Mouse (Mus musculus) gastrocnemius, adult 18-20 months (tissue): Measurements from ENCODE around the gene Adgrl3. TPM values are rescaled to one million over a fixed set of nuclear protein-coding genes. Genes with fewer than 3 reads are reported as not detected.

Experiments
- DNase-seq: peaks from one replicate; pipeline ENCODE4 v3.0.0; 2021; ENCODE audit warnings: low spot score
- total RNA-seq, 2 experiments: library from RNA; stranded (reverse); gene quantifications; 2 replicates each; pipeline ENCODE4 v1.2.3; 2021

Gene Adgrl3
- total RNA-seq, 2 experiments from 2014 or later: 0.57 to 0.59 TPM

- DNase-seq: no peak
These were observed 539.0 kb downstream of the Adgrl3 start for GRCm38 (mm10) chr5:81558965-81559364.

DNA sequence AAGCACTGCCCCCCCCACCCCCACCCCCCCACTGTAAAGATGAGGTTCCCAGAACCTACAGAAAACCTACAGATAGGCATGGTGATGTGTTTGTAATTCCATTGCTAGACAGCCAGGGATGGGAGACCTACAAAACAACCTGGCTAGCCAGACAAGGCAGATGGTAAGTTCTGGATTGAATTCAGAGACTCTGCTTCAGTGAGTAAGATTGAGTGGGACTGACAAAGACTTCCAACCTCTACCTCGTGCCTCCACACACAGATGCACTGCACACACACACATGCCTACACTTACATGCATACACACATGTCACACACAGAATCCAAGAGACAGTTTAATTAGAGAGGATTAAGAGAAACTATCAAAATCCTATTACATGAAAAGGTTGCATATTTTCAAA is 544.4 kb downstream of the Adgrl3 start:
- DNase-seq: no peak

- no peak for DNase-seq
These were observed 546.6 kb downstream of the Adgrl3 start for GRCm38 (mm10) chr5:81566577-81566976.

DNA sequence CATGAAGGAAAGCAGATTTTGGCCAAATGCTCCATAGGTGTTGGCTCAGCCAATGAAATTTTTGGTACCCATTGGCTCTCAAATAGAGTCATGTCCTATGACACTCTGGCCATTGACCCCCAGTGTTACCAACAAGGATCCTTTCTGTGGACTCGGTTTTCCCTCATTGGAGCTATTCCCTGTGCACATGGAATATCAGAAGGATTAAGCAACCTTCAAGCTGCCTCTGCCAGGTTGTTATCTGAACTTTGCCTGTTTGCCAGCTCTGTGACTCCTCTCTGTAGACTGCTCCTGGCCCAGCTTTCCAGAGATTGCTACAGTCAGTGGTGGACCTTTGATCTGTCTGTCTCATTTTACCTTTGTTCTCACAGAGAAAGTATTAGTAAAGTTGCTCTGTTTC is 548.8 kb downstream of the Adgrl3 start:
- no peak for DNase-seq

- DNase-seq: no peak
These were observed 562.9 kb downstream of the Adgrl3 start for GRCm38 (mm10) chr5:81582886-81583285.

- no peak for DNase-seq
These were observed 563.5 kb downstream of the Adgrl3 start for GRCm38 (mm10) chr5:81583425-81583824.

DNA sequence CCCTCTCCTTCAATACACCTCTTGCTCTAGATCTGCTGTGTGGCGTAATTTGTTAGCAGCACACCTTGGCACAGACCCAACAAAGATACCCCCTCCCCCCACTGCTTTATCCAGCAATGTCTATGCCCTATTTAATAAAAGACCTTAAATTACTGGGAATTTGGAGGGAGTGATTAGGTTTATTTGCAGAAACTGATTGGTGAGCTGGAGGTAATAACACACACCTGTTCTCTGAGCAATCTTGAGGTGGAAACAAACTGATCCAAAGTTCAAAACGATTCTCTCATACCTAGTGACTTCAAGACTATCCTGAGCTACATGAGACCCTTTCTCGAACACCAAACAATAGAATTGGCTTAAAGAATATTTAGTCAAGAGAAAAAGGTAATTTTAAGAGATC is 565.0 kb downstream of the Adgrl3 start:
- no peak for DNase-seq

DNA sequence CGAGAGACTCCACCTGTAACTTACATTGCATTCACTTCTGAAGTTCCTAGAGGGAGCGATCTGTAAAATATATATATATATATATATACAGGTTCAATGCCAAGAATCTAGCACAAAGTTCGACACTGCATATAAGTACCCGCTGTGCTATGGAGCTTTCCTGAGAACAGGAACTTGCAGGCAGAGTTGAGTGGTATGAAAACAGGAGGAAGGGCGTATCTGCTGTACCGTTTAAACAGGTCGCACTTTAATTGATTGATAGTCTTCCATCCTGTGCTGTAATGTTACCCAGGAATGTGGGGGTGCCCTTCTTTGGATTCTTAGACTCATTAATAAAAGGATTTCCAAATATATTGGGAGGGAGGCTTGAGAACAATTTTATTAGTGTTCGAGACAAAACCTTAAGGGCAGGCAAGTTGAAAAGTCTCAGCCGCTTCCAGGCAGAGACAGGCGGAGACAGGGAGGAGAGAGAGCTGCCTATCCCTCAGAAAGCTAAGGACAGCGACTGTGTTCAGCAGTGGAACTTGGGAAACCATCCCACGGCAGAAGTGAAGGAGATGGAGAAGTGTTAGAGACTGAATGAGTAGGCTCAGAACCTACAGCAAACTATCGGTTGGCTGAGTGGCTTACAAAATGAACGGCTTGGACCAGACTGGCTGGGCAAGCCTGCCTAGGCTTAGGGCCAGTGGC is 570.2 kb downstream of the Adgrl3 start:
- no peak for DNase-seq

DNA sequence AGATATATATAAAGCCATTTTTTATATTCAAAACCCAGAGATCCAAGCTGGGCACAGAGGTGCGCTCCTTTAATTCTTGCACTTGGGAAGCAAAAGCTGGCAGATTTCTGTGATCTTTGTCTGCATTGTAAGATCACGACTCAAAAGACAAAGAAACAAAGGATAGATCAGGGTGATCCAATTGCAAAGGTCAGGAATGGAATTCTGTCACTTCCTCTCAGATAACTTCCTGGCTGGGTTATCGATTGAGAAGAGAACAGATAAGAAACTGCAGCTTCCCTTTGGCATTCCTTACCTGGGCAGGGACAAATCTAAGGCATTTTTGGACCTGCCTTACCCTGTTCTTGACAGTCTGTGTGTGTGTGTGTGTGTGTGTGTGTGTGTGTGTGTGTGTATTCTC is 571.5 kb downstream of the Adgrl3 start:
- no peak for DNase-seq

GRCm38 (mm10) chr5:81593396-81593995 is 573.6 kb downstream of the Adgrl3 start:
- DNase-seq: no peak

DNA sequence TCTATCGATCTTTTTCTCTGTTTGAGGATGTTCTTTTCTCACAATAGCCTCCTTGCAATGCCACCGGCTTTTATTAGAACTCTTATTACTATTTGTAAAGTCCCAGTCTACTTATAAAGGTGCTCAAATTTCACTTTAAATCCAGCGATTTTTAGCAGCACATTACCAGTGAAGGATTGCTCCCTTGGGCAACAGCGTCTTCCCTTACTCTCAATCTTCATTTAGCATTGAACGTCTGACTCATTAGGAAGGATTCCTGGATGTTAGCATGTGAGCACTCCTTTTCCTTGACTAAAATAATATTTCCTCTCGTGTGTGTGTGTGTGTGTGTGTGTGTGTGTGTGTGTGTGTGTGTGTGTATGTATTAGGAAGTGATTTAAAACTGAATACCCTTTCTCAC is 578.1 kb downstream of the Adgrl3 start:
- DNase-seq: no peak

DNA sequence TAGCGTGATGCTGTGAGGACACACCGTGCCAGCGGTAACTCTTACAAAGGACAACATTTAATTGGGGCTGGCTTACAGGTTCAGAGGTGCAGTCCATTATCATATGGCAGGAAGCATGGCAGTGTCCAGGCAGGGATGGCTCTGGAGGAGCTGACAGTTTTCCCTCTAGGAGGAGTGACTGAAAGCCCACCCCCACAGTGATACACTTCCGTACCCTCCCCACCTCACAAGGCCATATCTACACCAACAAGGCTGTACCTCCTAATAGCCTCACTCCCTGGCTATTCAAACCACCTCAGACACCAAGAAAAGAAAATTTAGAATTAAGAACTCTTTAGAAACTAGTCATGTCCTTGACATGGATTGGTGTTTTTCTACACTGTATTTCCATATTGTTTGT is 583.0 kb downstream of the Adgrl3 start:
- no peak for DNase-seq

DNA sequence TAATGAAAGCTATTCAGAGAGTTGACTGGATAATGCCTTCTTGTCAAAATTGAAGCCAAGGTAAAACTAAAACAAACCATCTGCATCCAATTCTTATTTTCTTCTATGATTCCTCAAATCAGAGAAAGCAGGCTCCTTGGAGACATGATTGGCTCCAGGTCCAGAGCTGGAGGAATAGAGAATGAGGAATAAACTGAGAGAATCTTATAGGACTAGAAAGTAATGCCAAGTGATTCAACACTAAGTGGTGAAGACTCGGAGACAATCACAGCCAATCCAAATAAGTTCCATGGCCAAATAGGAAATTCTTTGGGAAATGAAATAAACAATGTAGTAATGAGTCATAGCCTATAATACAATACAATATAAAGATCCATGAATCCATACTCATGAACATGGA is 585.7 kb downstream of the Adgrl3 start:
- DNase-seq: no peak

- no peak for DNase-seq
These were observed 590.3 kb downstream of the Adgrl3 start for GRCm38 (mm10) chr5:81610223-81610622.

DNA sequence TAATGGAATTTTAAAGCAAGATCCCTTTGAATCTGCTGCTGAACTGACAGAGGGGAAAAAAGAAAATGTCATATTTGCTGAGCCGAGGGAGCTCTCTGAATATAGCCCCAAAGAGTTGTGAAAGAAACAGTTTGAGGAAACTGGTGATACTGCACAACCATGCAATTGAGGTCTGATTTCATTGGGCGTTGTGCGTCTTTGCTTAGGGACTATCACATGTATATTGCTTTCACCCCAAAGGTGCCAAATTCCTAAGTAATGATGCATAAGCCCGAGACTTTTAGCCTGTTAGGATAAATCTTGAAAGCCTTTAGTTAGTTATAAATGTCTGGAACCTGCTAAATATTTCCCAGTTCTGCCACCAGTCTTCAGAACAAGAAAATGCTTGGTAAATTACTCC is 594.7 kb downstream of the Adgrl3 start:
- no peak for DNase-seq

DNA sequence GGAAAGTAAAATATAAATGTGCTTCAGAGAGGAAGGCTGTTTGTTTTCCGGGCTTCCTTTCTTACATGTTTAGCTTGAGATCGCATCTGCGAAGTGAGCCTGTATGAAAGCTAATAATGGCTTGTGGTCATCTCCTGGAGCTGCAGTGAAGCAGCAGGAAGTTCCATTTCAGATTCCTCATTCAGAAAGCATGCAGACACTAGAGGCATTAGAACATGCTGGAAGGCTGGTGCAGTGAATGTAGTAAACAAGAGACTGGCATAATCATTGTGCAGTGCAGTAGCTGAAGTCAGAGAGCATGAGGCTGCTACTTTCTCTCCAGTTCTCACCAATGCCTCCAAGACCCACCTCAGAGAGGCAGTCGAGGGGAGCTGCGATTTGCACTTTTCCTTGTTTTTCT is 601.2 kb downstream of the Adgrl3 start:
- DNase-seq: no peak

- no peak for DNase-seq
These were observed 601.8 kb downstream of the Adgrl3 start for GRCm38 (mm10) chr5:81621715-81622114.

GRCm38 (mm10) chr5:81623846-81624245 is 603.9 kb downstream of the Adgrl3 start:
- DNase-seq: no peak

DNA sequence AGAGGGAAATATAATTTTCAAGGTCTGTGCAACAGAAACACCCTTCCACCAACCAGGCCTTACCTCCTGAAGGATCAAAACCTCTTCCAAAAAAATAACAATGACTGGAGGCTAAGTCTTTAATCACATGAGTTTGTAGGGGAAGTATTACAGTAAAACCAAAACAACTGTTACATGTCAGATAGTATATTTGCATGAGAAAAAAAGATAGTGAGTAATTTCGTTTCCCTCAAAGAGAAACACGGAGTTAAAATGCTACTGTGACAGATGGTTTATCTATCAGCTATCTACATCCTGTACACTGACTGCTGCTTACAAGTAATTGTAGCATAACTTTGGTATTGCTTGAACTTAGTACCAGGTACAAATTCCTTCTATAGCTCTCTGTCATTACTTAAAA is 616.2 kb downstream of the Adgrl3 start:
- no peak for DNase-seq

DNA sequence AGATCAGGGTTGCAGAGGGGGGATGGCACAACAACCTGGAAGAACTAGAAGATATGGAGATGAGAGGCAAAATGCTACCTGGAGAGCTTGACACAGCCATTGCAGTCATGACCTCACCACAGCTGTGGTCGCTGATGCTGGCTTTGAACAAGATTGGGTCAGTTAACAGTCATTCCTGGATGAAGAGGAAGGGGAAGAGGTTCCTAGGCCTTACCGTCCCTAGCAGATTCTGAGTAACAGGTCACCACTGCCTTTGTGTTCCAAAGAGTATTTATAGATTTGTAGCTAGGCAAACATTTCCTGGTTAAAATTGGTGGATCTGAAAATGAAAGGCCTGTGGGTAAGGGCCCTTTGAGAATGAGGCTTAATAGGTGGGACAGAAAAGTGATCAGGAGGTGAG is 618.5 kb downstream of the Adgrl3 start:
- DNase-seq: no peak

GRCm38 (mm10) chr5:81640118-81640517 is 620.2 kb downstream of the Adgrl3 start:
- peak; percentile 6 for DNase-seq

GRCm38 (mm10) chr5:81645557-81645956 is 625.6 kb downstream of the Adgrl3 start:
- no peak for DNase-seq

DNA sequence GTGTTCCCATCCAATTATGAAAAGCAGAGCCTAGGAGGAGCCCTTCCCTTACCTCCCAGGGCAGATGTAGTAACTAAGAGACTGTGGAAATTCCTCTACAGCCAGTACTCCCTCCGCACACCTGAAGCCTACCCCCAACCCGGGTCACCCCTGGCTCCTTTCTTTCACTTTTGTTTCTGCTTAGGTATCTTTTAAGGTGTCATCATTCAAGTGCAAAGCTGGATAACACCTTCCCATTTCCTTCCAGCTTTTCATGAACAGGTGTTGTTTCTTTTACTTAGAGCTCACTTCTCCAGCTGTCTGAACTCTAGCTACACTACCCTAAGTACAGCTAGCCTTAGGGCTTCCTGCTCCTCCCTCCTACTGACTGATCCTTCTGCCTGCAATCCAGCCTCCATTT is 634.0 kb downstream of the Adgrl3 start:
- DNase-seq: no peak
